Mouse (Mus musculus): Measurements from ENCODE around the gene Erp44. TPM values are rescaled to one million over a fixed set of nuclear protein-coding genes. Genes with fewer than 3 reads are reported as not detected.

The Erp44 gene
- polyA plus RNA-seq, 1 experiment from 2014 or later, result 58.5 TPM

GRCm38 (mm10) chr4:48278757-48279497 is 431 bp downstream of the Erp44 start:
- H3K36me3 ChIP-seq (ENCODE audit: control insufficient read depth, insufficient read depth, low read length), result no peaks in the 10 kb centered on the region
- peaks cover 3% of the 10 kb centered on the region; the same call in 1 of the 2 replicates for H3K4me1 ChIP-seq (ENCODE audit: control insufficient read depth, insufficient read depth, low read length)
- under 1% methylated on average over 34 of the region's 34 CpGs for WGBS (ENCODE audit: insufficient replicate concordance)
- peak overlapping the region; percentile 88 for H3K9ac ChIP-seq (ENCODE audit: low read depth, low read length)
- peak overlapping the region; percentile 64 for H3K4me3 ChIP-seq (ENCODE audit: low read depth, low read length)
- no peaks in the 10 kb centered on the region for H3K9me3 ChIP-seq (replicated peaks; ENCODE audit: control insufficient read depth, low read length)
- ATAC-seq (replicated peaks; ENCODE audit: insufficient number of reproducible peaks, low FRiP score, low TSS enrichment), result peak; percentile 50
- H3K27me3 ChIP-seq (ENCODE audit: control insufficient read depth, insufficient read depth, low read length), result no peaks in the 10 kb centered on the region
- H3K4me2 ChIP-seq, result peak overlapping the region; percentile 74
- peak overlapping the region; percentile 30 for H3K27ac ChIP-seq (ENCODE audit: low read depth, low read length)

GRCm38 (mm10) chr4:48277011-48277410 is 2.3 kb downstream of the Erp44 start:
- Histone ChIP-seq H3K4me3 (ENCODE audit: low read depth, low read length) (no peak overlapping the region), H3K27me3 (ENCODE audit: control insufficient read depth, insufficient read depth, low read length) (no peaks in the 10 kb centered on the region), H3K4me2 (no peak overlapping the region), H3K9me3 (replicated peaks; ENCODE audit: control insufficient read depth, low read length) (no peaks in the 10 kb centered on the region), H3K27ac (ENCODE audit: low read depth, low read length) (no peak overlapping the region), H3K9ac (ENCODE audit: low read depth, low read length) (no peak overlapping the region), H3K36me3 (ENCODE audit: control insufficient read depth, insufficient read depth, low read length) (no peaks in the 10 kb centered on the region), H3K4me1 (ENCODE audit: control insufficient read depth, insufficient read depth, low read length) (peaks cover 7% of the 10 kb centered on the region)
- no peak for ATAC-seq (replicated peaks; ENCODE audit: insufficient number of reproducible peaks, low FRiP score, low TSS enrichment)
- WGBS (ENCODE audit: insufficient replicate concordance), result 81% methylated on average over 3 of the region's 3 CpGs

GRCm38 (mm10) chr4:48275736-48276135 is 3.6 kb downstream of the Erp44 start:
- Histone ChIP-seq H3K4me1 (ENCODE audit: control insufficient read depth, insufficient read depth, low read length) (peaks cover 10% of the 10 kb centered on the region), H3K27ac (ENCODE audit: low read depth, low read length) (no peak overlapping the region), H3K4me3 (ENCODE audit: low read depth, low read length) (no peak overlapping the region), H3K9me3 (replicated peaks; ENCODE audit: control insufficient read depth, low read length) (no peaks in the 10 kb centered on the region), H3K27me3 (ENCODE audit: control insufficient read depth, insufficient read depth, low read length) (no peaks in the 10 kb centered on the region), H3K4me2 (no peak overlapping the region), H3K36me3 (ENCODE audit: control insufficient read depth, insufficient read depth, low read length) (no peaks in the 10 kb centered on the region), H3K9ac (ENCODE audit: low read depth, low read length) (no peak overlapping the region)
- no peak for ATAC-seq (replicated peaks; ENCODE audit: insufficient number of reproducible peaks, low FRiP score, low TSS enrichment)
- 87% methylated on average over 3 of the region's 3 CpGs for WGBS (ENCODE audit: insufficient replicate concordance)

GRCm38 (mm10) chr4:48273119-48273829 is 6.1 kb downstream of the Erp44 start:
- no peak overlapping the region for H3K27ac ChIP-seq (ENCODE audit: low read depth, low read length)
- H3K4me2 ChIP-seq, result no peak overlapping the region
- no peak overlapping the region for H3K4me3 ChIP-seq (ENCODE audit: low read depth, low read length)
- no peak overlapping the region for H3K9ac ChIP-seq (ENCODE audit: low read depth, low read length)
- H3K36me3 ChIP-seq (ENCODE audit: control insufficient read depth, insufficient read depth, low read length), result no peaks in the 10 kb centered on the region
- H3K9me3 ChIP-seq (replicated peaks; ENCODE audit: control insufficient read depth, low read length), result no peaks in the 10 kb centered on the region
- H3K4me1 ChIP-seq (ENCODE audit: control insufficient read depth, insufficient read depth, low read length), result peaks cover 7% of the 10 kb centered on the region; the same call in 1 of the 2 replicates
- ATAC-seq (replicated peaks; ENCODE audit: insufficient number of reproducible peaks, low FRiP score, low TSS enrichment), result no peak
- WGBS (ENCODE audit: insufficient replicate concordance), result 93% methylated on average over 7 of the region's 7 CpGs
- no peaks in the 10 kb centered on the region for H3K27me3 ChIP-seq (ENCODE audit: control insufficient read depth, insufficient read depth, low read length)

- 0 out of 2 replicates have a peak overlapping the region, but pooled peaks have one; percentile 46 for H3K27ac ChIP-seq (ENCODE audit: low read depth, low read length)
- WGBS (ENCODE audit: insufficient replicate concordance), result 43% methylated on average over 5 of the region's 5 CpGs
- no peaks in the 10 kb centered on the region for H3K9me3 ChIP-seq (replicated peaks; ENCODE audit: control insufficient read depth, low read length)
- no peaks in the 10 kb centered on the region for H3K36me3 ChIP-seq (ENCODE audit: control insufficient read depth, insufficient read depth, low read length)
- no peaks in the 10 kb centered on the region for H3K27me3 ChIP-seq (ENCODE audit: control insufficient read depth, insufficient read depth, low read length)
- H3K4me2 ChIP-seq, result peak overlapping the region; percentile 22
- H3K4me1 ChIP-seq (ENCODE audit: control insufficient read depth, insufficient read depth, low read length), result peaks cover 7% of the 10 kb centered on the region; the same call in 1 of the 2 replicates
- H3K9ac ChIP-seq (ENCODE audit: low read depth, low read length), result no peak overlapping the region
- no peak for ATAC-seq (replicated peaks; ENCODE audit: insufficient number of reproducible peaks, low FRiP score, low TSS enrichment)
- no peak overlapping the region; the same call in 1 of the 2 replicates for H3K4me3 ChIP-seq (ENCODE audit: low read depth, low read length)
Measured at GRCm38 (mm10) chr4:48271838-48272237, 7.5 kb downstream of the Erp44 start.

GRCm38 (mm10) chr4:48270532-48270931 is 8.8 kb downstream of the Erp44 start:
- Histone ChIP-seq H3K27me3 (ENCODE audit: control insufficient read depth, insufficient read depth, low read length) (no peaks in the 10 kb centered on the region), H3K4me2 (no peak overlapping the region), H3K4me3 (ENCODE audit: low read depth, low read length) (no peak overlapping the region), H3K36me3 (ENCODE audit: control insufficient read depth, insufficient read depth, low read length) (no peaks in the 10 kb centered on the region), H3K27ac (ENCODE audit: low read depth, low read length) (no peak overlapping the region), H3K9ac (ENCODE audit: low read depth, low read length) (no peak overlapping the region), H3K9me3 (replicated peaks; ENCODE audit: control insufficient read depth, low read length) (no peaks in the 10 kb centered on the region), H3K4me1 (ENCODE audit: control insufficient read depth, insufficient read depth, low read length) (peaks cover 7% of the 10 kb centered on the region; the same call in 1 of the 2 replicates)
- no peak for ATAC-seq (replicated peaks; ENCODE audit: insufficient number of reproducible peaks, low FRiP score, low TSS enrichment)

- Histone ChIP-seq H3K4me1 (ENCODE audit: control insufficient read depth, insufficient read depth, low read length) (peaks cover 7% of the 10 kb centered on the region; the same call in 1 of the 2 replicates), H3K4me3 (ENCODE audit: low read depth, low read length) (no peak overlapping the region), H3K36me3 (ENCODE audit: control insufficient read depth, insufficient read depth, low read length) (no peaks in the 10 kb centered on the region), H3K4me2 (no peak overlapping the region), H3K9ac (ENCODE audit: low read depth, low read length) (no peak overlapping the region), H3K9me3 (replicated peaks; ENCODE audit: control insufficient read depth, low read length) (no peaks in the 10 kb centered on the region), H3K27me3 (ENCODE audit: control insufficient read depth, insufficient read depth, low read length) (no peaks in the 10 kb centered on the region), H3K27ac (ENCODE audit: low read depth, low read length) (no peak overlapping the region)
- ATAC-seq (replicated peaks; ENCODE audit: insufficient number of reproducible peaks, low FRiP score, low TSS enrichment), result no peak
- WGBS (ENCODE audit: insufficient replicate concordance), result 76% methylated on average over 1 of the region's 1 CpGs
Measured at GRCm38 (mm10) chr4:48268127-48268526, 11.2 kb downstream of the Erp44 start.

GRCm38 (mm10) chr4:48267683-48268082 is 11.7 kb downstream of the Erp44 start:
- Histone ChIP-seq H3K36me3 (ENCODE audit: control insufficient read depth, insufficient read depth, low read length) (no peaks in the 10 kb centered on the region), H3K27me3 (ENCODE audit: control insufficient read depth, insufficient read depth, low read length) (no peaks in the 10 kb centered on the region), H3K4me2 (no peak overlapping the region), H3K9me3 (replicated peaks; ENCODE audit: control insufficient read depth, low read length) (no peaks in the 10 kb centered on the region), H3K4me1 (ENCODE audit: control insufficient read depth, insufficient read depth, low read length) (peaks cover 7% of the 10 kb centered on the region; the same call in 1 of the 2 replicates), H3K27ac (ENCODE audit: low read depth, low read length) (no peak overlapping the region), H3K4me3 (ENCODE audit: low read depth, low read length) (no peak overlapping the region), H3K9ac (ENCODE audit: low read depth, low read length) (no peak overlapping the region)
- 79% methylated on average over 3 of the region's 3 CpGs for WGBS (ENCODE audit: insufficient replicate concordance)
- no peak for ATAC-seq (replicated peaks; ENCODE audit: insufficient number of reproducible peaks, low FRiP score, low TSS enrichment)

All from heart, embryonic 11.5 days (tissue).